Mouse (Mus musculus) megakaryocyte progenitor cell, adult 5-6 weeks (primary cell): ENCODE measurements around the gene Atf7ip. TPM values are rescaled to one million over a fixed set of nuclear protein-coding genes. Genes with fewer than 3 reads are reported as not detected.
"Not testable (repeated sequence)": the region's sequence is repeated elsewhere in the genome, so short reads cannot be mapped to it uniquely, and the experiment has no call there.

Experiments used
- ATAC-seq: replicated peaks from 2 replicates; pipeline ENCODE4 v1.8.0; 2016; ENCODE audit warnings: mild to moderate bottlenecking, moderate TSS enrichment, inconsistent platforms; ENCODE audit not compliant: poor library complexity
- total RNA-seq, 2 experiments: library from RNA; stranded (forward) in 1 of 2; stranded (reverse) in 1 of 2; fragments of 157-497, 149-512 nt in 1 of 2; fragments of 200-1000 nt in 1 of 2; gene quantifications; 2 replicates each; pipeline versions ENCODE4 v1.2.3 to v1.2.4; 2015 to 2017

Atf7ip gene
- 83.1 and 106 TPM in 2 replicates for total RNA-seq (2015)
- total RNA-seq (2017): 30.1 and 39.4 TPM in 2 replicates

GRCm38 (mm10) chr6:136505867-136506266 lies at the start of gene Atf7ip:
Atf7ip (plus strand) TSS chr6:136506167.
- not testable (repeated sequence) for ATAC-seq

DNA sequence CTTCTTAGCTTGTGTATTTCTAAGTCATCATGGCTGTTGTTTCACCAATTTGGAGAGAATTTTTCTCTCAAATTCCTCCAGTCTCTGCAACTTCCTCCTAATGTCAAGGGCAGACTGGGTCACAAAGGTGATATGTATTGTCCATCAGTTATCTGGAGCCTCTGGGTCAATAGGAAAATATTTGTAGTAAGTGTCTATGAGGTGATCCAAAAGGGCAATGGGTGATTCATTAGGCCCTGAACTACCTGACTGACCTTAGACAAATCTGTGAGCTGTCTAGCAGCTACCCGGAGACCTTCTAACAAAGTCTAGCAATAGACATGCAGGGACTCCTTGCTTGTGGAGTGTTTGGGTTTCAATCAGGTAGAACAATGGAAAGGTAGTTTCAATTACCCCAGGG lies 49.7 kb upstream of the Atf7ip start:
- ATAC-seq: no peak

GRCm38 (mm10) chr6:136459156-136459555 lies 46.8 kb upstream of the Atf7ip start:
- peak; percentile 64 for ATAC-seq

DNA sequence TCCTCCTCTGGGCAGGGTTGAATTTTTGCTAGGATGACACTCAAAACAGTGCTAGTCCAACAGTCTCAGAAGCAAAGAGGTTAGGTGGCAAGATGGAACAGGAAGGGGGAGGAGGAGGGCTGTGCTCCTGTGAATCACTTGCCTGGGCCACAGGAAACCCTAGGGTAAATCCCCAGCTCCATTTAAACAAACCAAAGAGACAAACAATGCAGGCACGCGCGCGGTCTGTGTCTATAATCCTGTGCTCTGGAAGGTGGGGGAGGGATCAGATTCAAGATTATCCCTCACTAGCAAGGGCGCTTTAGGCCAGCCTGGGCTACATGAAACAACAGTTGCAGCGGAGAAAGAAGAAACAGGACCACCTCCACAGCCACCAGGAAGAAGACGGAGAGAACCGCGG lies 42.5 kb upstream of the Atf7ip start:
- ATAC-seq: no peak

DNA sequence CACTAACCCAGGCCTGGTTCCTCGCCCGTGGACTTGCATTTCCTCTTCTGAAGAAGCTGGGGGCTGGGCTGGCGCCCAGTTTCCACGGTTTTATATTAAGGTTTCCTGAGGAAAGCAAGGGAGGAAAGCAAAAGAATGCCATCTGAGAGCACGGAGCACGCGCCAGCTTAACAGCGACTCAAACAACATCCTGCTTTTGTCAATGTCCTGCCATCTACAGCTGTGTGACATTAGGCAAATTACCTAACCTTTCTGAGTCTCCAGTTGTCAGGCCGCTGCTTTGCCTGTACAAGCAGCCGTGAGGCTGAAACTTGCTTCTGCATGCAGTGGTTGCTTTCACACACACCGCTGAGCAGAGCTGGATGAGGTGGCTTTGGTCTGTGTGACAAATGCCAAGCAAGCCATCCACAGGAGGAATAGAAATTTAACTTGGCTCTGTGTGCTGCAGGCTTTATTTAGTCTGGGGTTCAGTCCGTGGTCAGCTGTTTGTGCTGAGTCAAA lies 41.8 kb upstream of the Atf7ip start:
- no peak for ATAC-seq

- ATAC-seq: no peak
Measured at GRCm38 (mm10) chr6:136465021-136465420, 40.9 kb upstream of the Atf7ip start.

- peak; percentile 35 for ATAC-seq
Measured at GRCm38 (mm10) chr6:136465959-136466381, 40.0 kb upstream of the Atf7ip start.

- peak; percentile 38 for ATAC-seq
Measured at GRCm38 (mm10) chr6:136466956-136467750, 38.8 kb upstream of the Atf7ip start.

DNA sequence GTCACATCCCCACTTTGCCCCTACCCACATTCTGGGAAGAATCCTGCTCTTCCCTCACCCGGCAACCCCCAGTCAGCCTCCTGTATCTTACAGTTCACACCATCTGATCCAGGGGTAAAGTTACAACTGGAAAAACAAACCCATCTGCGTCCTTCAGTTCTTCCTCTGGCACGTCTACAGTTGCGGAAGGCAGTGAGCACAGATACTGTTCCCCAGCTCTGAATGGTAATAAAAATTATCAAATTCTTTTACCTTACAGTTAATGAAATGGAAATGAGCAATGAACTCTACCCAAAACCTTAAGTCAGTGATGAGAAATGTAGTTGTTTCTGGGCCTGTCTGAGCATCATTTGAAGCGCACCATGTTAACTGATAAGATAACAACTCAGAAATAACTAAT lies 38.1 kb upstream of the Atf7ip start:
- no peak for ATAC-seq

DNA sequence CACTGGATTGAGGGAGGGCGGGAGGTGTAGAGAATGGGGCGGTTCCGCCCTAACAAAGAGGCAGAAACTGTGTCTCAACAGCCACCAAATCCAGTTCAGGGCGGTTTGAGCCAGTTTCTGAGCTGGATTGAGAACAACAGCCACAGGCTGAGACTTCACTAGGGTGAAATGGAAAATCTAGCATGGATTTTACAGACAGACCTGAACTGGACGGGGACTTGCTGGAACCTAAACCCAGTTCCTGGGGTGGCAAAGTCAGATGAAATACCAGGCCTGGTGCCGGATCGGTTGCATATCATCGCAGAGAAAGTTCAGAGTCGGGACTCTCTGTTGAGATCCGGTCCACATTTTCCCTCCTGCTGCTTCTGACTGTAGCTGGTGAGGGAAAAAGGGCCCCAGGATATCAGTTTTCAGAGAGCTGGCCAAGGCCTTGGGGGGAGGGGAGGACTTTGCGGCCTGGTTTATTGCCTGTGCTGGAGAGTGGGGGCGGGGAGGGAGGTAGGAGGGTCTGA lies 37.5 kb upstream of the Atf7ip start:
- ATAC-seq: peak; percentile 56

DNA sequence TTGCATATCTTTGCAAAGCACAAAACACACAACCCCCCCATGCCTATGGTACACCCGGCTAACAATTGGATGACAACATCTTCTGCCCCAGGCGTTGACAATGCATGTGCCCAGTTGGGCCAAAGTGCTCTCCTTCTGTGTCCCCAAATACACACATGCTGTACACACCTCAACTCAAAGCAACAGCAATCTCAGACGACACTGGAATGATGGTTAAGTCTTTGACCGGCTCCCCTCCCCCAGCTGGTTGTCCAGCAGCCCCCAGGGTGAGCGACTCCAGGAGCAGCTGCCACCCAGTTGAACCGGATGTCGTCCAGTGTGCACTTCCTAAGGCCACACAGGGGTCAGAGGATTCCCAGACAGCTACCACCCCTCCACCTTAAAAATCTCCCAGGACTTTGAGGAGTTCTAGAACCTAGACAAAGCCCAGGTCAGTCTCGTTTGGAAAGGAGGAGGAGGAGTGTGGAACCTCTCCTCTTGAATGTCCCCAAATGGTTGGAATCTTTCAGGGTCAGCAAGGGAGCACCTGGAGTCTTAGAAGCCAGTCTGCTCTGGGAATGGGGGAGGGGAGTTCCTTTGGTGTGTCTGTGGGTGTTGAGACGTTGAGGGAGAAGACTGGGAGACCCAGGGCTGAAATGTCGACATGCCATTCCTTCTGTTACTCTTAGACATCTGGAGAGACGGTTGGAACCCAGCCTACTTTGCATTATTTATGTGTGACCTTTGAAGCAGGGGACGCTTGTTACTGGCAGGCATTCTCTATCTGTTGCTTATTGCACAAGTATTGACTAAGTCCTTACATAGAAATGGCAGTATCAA lies 36.8 kb upstream of the Atf7ip start:
- ATAC-seq: no peak; the same call in 1 of the 2 replicates

- no peak for ATAC-seq
Measured at GRCm38 (mm10) chr6:136469807-136470206, 36.2 kb upstream of the Atf7ip start.

GRCm38 (mm10) chr6:136470321-136471230 lies 35.4 kb upstream of the Atf7ip start:
- peak; percentile 23 for ATAC-seq

GRCm38 (mm10) chr6:136471601-136472000 lies 34.4 kb upstream of the Atf7ip start:
- ATAC-seq: no peak

- ATAC-seq: peak; percentile 19
Measured at GRCm38 (mm10) chr6:136472779-136473178, 33.2 kb upstream of the Atf7ip start.

GRCm38 (mm10) chr6:136473472-136474129 lies 32.4 kb upstream of the Atf7ip start:
- ATAC-seq: peak; percentile 24

DNA sequence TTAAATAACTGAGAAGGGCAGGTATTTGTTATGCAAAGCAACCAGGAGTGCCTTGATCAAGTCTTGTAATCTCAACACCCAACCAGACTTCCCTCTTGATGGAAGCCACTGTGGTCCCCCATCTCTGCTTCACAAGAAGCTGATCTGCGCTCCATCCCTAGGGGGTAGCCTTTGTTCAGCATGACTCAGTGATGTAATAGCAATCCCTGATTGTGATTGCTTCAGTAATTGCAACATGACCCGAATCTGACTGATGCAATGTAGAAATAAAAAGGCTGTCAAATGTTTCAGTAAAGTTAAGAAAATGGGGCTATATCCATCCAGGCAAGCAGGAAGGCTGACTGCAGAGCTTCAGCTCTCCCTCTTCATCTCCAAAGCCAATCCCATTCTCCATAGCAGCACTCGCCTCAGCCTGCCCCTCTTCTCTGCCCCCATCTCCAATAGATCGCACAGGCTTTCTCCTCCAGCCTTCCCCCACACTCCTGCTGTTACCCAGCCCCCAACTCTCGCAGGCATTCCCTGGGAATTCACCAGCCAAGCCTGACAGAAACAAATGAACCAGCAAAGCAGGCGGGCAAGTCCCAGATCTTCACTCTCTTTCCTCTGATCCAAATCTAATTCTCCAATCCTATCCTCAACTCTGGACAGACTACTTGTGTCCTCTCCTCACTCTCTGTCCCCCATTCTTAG lies 30.7 kb upstream of the Atf7ip start:
- peak; percentile 38 for ATAC-seq

DNA sequence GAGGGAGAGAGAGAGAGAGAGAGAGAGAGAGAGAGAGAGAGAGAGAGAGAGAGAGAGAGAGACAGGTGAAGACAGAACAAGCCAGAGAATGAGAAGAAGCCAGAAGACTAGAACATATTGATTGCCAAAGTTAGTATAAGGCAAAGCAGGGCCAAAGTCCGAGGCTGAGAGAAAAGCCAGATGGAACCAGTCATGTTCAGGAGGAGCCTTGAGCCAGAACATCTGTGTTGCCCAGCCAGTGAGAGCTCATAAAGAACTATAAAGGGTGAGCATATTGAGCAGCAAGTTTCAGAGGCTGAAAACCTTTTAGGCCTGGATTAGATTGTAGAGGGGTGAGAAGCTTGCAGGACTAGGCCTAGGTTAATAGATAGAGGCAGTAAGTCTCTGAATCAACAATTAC lies 28.1 kb upstream of the Atf7ip start:
- ATAC-seq: no peak

GRCm38 (mm10) chr6:136483531-136483930 lies 22.4 kb upstream of the Atf7ip start:
- no peak for ATAC-seq
